Mouse (Mus musculus) myocyte (in vitro differentiated cells): ENCODE data around the gene March5.

ENCODE experiments used
- CEBPB ChIP-seq: IDR thresholded peaks from 2 replicates; pipeline ENCODE4 v1.6.1; 2011; ENCODE audit warnings: mild to moderate bottlenecking, moderate library complexity; ENCODE audit not compliant: poor library complexity, insufficient read depth, severe bottlenecking
- E2F4 ChIP-seq: IDR thresholded peaks from one replicate; pipeline ENCODE4 v1.6.1; 2011; ENCODE audit warnings: mild to moderate bottlenecking, control low read depth, moderate library complexity; ENCODE audit not compliant: insufficient read depth
- MAX ChIP-seq: IDR thresholded peaks from one replicate; pipeline ENCODE4 v1.6.1; 2011; ENCODE audit warnings: low read depth, mild to moderate bottlenecking, control low read depth
- MYOD1 ChIP-seq, 3 experiments: IDR thresholded peaks; one replicate each; pipeline ENCODE4 v1.6.1; 2011; ENCODE audit warnings: control low read depth in 2 of 3, low read depth in 2 of 3, mild to moderate bottlenecking in 2 of 3, moderate library complexity in 1 of 3; ENCODE audit not compliant: insufficient read length in 2 of 3, control insufficient read depth in 1 of 3
- MYOG ChIP-seq, 3 experiments: IDR thresholded peaks; one replicate each; pipeline ENCODE4 v1.6.1; 2011; ENCODE audit warnings: control low read depth in 2 of 3, low read depth in 2 of 3, mild to moderate bottlenecking in 2 of 3; ENCODE audit not compliant: insufficient read length in 2 of 3, control insufficient read depth in 1 of 3, insufficient read depth in 1 of 3
- POLR2A ChIP-seq: IDR thresholded peaks from one replicate; pipeline ENCODE4 v1.6.1; 2011; ENCODE audit warnings: low read depth, mild to moderate bottlenecking, control low read depth, moderate library complexity; ENCODE audit not compliant: insufficient read length
- POLR2AphosphoS2 ChIP-seq: IDR thresholded peaks from one replicate; pipeline ENCODE4 v1.6.1; 2011; ENCODE audit warnings: low read depth, control low read depth; ENCODE audit not compliant: insufficient read length
- REST ChIP-seq: IDR thresholded peaks from one replicate; pipeline ENCODE4 v1.6.1; 2011; ENCODE audit warnings: mild to moderate bottlenecking, control low read depth, moderate library complexity; ENCODE audit not compliant: insufficient read depth, insufficient read length
- TCF12 ChIP-seq: IDR thresholded peaks from one replicate; pipeline ENCODE4 v1.6.1; 2011; ENCODE audit warnings: mild to moderate bottlenecking, control low read depth; ENCODE audit not compliant: poor library complexity, insufficient read depth, severe bottlenecking
- USF1 ChIP-seq: IDR thresholded peaks from one replicate; pipeline ENCODE4 v1.6.1; 2011; ENCODE audit warnings: low read depth, mild to moderate bottlenecking, control low read depth, moderate library complexity

- TF ChIP-seq POLR2A: no peak
- TF ChIP-seq TCF12: no peak
- TF ChIP-seq REST: no peak
- no peak for TF ChIP-seq MYOD1 (IDR thresholded peaks at IDR 0.05; ENCODE audit: control insufficient read depth in 1 of 3, insufficient read length in 2 of 3, low read depth in 2 of 3)
- no peak for TF ChIP-seq MAX
- TF ChIP-seq POLR2AphosphoS2: no peak
- no peak for TF ChIP-seq USF1
- no peak for TF ChIP-seq E2F4
- no peak for TF ChIP-seq CEBPB
- TF ChIP-seq MYOG (IDR thresholded peaks at IDR 0.05; ENCODE audit: control insufficient read depth in 1 of 3, insufficient read depth in 1 of 3, insufficient read length in 2 of 3, low read depth in 2 of 3): no peak
These were observed 35.4 kb downstream of the March5 start for GRCm38 (mm10) chr19:37242707-37243106.
